Mouse (Mus musculus) embryonic facial prominence, embryonic 15.5 days (tissue): ENCODE data around the gene Fmod. TPM values are rescaled to one million over a fixed set of nuclear protein-coding genes. Genes with fewer than 3 reads are reported as not detected.

ENCODE experiments used
- ATAC-seq: fragments of 200-750 bp; cut with Nextera tagmentation; 2 replicates; pipeline ENCODE4 v1.8.0; 2017; ENCODE audit warnings: low read depth, moderate TSS enrichment; ENCODE audit not compliant: insufficient number of reproducible peaks, low FRiP score, low TSS enrichment
- H3K27ac ChIP-seq: fragments of 300-500 bp; sonication (generic); replicated peaks from 2 replicates; pipeline ENCODE4 v1.5.1; 2015; ENCODE audit warnings: mild to moderate bottlenecking, inconsistent platforms
- H3K27me3 ChIP-seq: fragments of 300-500 bp; sonication (generic); 2 replicates; pipeline ENCODE4 v1.6.1; 2015; ENCODE audit warnings: inconsistent platforms
- H3K36me3 ChIP-seq: fragments of 300-500 bp; sonication (generic); 2 replicates; pipeline ENCODE4 v1.6.1; 2015; ENCODE audit warnings: mild to moderate bottlenecking, inconsistent platforms
- H3K4me1 ChIP-seq: fragments of 300-500 bp; sonication (generic); 2 replicates; pipeline ENCODE4 v1.6.1; 2015; ENCODE audit warnings: inconsistent platforms
- H3K4me2 ChIP-seq: fragments of 300-500 bp; sonication (generic); replicated peaks from 2 replicates; pipeline ENCODE4 v1.6.1; 2015; ENCODE audit warnings: mild to moderate bottlenecking, inconsistent platforms
- H3K4me3 ChIP-seq: fragments of 300-500 bp; sonication (generic); replicated peaks from 2 replicates; pipeline ENCODE4 v1.5.1; 2015; ENCODE audit warnings: mild to moderate bottlenecking, inconsistent platforms
- H3K9ac ChIP-seq: fragments of 300-500 bp; sonication (generic); 2 replicates; pipeline ENCODE4 v1.6.1; 2015; ENCODE audit warnings: inconsistent platforms
- H3K9me3 ChIP-seq: fragments of 300-500 bp; sonication (generic); replicated peaks from 2 replicates; pipeline ENCODE4 v1.6.1; 2016; ENCODE audit warnings: inconsistent platforms
- WGBS: fragments of 180-500 bp; shearing (Covaris S2); methylation state at CpG from one replicate; pipeline ENCODE4 v1.1.7; 2015; 5-methylcytosine and 5-hydroxymethylcytosine counted together
- polyA plus RNA-seq: library from polyadenylated mRNA; unstranded; fragments of >200 nt; fragmentation: Nextera tagmentation; extraction: Ambion mirVana; gene quantifications from 2 replicates; pipeline ENCODE4 v1.2.1, GENCODE M21; 2015

Gene Fmod
- polyA plus RNA-seq, 1 experiment from 2014 or later, result 30.8 TPM

DNA sequence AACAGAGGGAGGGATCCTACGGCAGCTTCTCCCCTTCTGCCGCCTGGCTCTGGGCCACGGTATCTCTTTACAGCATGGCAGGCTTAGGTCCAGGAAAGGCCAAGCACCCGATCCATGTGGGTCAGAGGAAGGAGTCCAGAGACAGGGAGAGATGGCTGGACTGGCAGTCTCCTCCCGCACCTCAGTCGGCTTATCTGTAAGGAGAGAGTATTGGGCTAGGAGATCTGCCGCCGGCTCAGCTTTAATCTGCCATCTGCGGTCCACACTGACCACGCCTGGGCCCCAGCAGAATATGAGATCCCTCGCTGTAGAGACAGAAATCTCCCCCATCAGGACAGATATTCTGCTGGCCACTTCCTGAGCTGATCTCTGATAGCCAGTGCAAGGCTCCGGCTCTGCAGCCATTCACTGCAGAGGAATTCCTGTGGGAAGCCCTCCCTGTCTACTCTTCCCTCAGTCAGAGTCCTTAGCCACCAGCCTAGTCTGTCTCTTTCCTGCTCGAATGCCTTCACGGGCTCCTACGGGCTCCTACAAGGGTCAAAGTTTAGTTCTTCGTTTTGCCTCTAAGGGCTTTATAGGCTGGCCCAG, 49.9 kb downstream of the Fmod start:
- no peak overlapping the region for H3K9ac ChIP-seq
- H3K4me1 ChIP-seq, result peaks cover 20% of the 10 kb centered on the region
- 52% methylated on average over 16 of the region's 16 CpGs for WGBS
- H3K4me2 ChIP-seq, result no peak overlapping the region
- no peaks in the 10 kb centered on the region for H3K27me3 ChIP-seq
- no peaks in the 10 kb centered on the region for H3K9me3 ChIP-seq
- H3K36me3 ChIP-seq, result no peaks in the 10 kb centered on the region
- no peak overlapping the region for H3K4me3 ChIP-seq
- H3K27ac ChIP-seq, result no peak overlapping the region
- no peak for ATAC-seq

DNA sequence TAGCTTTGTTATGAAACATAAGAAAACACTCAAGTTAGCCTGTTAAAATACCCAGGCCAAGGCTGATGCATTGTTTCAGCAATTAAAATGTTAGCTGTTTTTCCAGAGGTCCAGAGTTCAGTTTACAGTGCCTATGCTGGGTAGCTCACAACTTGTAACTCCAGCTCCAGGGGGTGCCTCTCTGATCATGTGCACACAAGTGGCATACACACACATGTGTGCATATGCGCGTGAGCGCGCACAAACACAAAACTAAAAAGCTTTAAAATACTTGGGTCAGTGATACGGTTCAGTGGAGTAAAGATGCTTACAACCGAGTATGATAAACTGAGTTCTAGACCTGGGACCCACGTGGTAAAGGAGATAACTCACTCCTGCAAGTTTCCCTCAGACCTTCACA, 52.0 kb downstream of the Fmod start:
- no peak overlapping the region for H3K27ac ChIP-seq
- no peak for ATAC-seq
- no peak overlapping the region for H3K4me3 ChIP-seq
- no peaks in the 10 kb centered on the region for H3K27me3 ChIP-seq
- H3K36me3 ChIP-seq, result no peaks in the 10 kb centered on the region
- H3K4me2 ChIP-seq, result no peak overlapping the region
- peaks cover 29% of the 10 kb centered on the region for H3K4me1 ChIP-seq
- WGBS, result 89% methylated on average over 7 of the region's 7 CpGs
- H3K9ac ChIP-seq, result no peak overlapping the region
- no peaks in the 10 kb centered on the region for H3K9me3 ChIP-seq

DNA sequence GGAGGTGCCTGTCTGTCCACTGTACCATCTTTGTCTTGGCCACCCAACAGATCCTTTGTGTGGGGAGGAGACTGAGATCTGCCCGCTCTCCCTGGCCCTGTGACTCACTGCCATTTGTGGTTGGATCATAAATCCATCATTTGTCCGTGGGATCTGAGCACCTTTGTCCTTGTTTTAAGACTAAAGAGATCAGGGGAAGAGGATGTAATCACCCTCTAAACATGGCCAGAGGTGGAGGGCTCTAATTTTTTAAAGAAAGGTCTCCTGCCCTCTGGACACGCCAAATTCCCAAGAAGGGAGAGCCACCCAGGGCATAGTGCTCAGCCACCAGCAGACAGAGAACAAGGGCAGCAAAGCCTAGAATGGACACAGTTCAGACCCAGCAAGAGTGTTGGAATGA, 54.8 kb downstream of the Fmod start:
- no peaks in the 10 kb centered on the region for H3K27me3 ChIP-seq
- peak overlapping the region; percentile 89; the same call in 1 of the 2 replicates for H3K27ac ChIP-seq
- no peak overlapping the region for H3K9ac ChIP-seq
- peaks cover 48% of the 10 kb centered on the region for H3K4me1 ChIP-seq
- 83% methylated on average over 3 of the region's 3 CpGs for WGBS
- H3K4me2 ChIP-seq, result no peak overlapping the region
- H3K4me3 ChIP-seq, result no peak overlapping the region
- no peaks in the 10 kb centered on the region for H3K9me3 ChIP-seq
- no peak for ATAC-seq
- H3K36me3 ChIP-seq, result no peaks in the 10 kb centered on the region

DNA sequence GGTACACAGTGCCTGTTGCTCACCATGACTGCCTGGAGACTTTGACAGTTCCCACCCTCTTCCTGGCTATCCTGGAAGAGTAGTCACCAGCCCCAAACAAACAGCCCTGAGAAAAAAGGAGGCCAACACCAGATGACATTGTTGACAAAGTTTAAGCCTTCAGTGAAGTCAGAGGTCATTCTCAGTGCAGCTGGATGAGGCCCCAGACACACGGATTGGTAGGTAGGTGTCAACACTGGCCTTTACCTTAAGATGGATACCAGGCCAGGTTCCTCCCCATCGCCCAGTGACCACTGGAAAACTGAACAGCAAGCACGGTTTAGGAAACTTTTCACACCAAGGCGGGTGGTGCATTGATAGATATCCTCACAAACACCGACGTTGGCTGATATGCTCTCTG, 55.3 kb downstream of the Fmod start:
- ATAC-seq, result no peak
- Histone ChIP-seq H3K9me3 (no peaks in the 10 kb centered on the region), H3K4me1 (peaks cover 50% of the 10 kb centered on the region), H3K27ac (peak overlapping the region; percentile 89), H3K4me3 (peak overlapping the region; percentile 50), H3K9ac (0 out of 2 replicates have a peak overlapping the region, but pooled peaks have one; percentile 47), H3K27me3 (no peaks in the 10 kb centered on the region), H3K36me3 (no peaks in the 10 kb centered on the region), H3K4me2 (peak overlapping the region; percentile 82)
- 31% methylated on average over 6 of the region's 6 CpGs for WGBS

DNA sequence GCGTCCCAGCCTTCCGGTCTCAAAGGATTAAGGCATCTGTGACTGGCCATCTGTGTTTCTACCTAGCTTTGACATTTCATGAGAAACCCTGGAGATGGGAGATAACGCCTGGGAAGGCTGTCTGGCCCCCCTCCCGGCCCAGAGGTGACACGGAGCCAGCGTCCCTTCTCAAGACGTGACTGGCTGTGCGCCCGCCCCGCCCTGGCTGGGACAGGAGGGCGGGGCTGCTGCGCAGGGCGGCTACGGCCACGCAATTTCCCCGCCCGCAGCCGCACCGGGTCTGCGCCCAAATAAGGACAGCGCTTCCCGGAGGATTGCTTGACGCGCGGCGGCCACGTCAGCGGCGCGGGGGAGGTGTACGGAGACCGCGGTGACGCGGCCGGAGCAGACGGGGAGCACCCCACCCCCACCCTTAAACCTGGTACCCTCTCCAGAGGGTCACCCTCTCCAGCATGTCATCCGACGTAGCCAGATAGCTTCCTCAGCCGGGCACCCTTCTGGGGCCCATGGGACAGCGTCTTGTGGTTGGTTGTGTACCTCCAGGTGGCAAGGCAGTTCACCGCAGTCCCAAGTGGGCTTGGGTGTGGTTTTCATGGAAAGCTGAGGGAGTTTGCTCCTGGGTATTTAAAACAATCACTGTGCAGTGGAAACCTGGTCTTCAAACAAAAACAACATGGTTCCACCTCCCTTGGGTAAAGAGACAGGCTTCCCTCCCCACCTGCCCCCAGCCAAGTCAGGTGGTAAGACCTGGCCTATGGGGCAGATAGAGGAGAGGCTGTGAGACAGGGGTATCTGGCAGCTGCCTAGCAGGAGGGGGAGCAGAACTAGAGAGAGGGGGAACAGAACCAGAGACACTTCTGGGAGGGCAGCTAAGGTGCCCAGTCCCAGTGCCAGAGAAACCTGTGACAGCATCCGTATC, 56.1 kb downstream of the Fmod start:
- Histone ChIP-seq H3K9me3 (no peaks in the 10 kb centered on the region), H3K4me3 (peak overlapping the region; percentile 50), H3K27ac (peak overlapping the region; percentile 89), H3K9ac (peak overlapping the region; percentile 47; the same call in 1 of the 2 replicates), H3K4me1 (peaks cover 58% of the 10 kb centered on the region), H3K4me2 (peak overlapping the region; percentile 82), H3K36me3 (no peaks in the 10 kb centered on the region), H3K27me3 (no peaks in the 10 kb centered on the region)
- ATAC-seq, result peak; percentile 91
- WGBS, result 2% methylated on average over 43 of the region's 43 CpGs

DNA sequence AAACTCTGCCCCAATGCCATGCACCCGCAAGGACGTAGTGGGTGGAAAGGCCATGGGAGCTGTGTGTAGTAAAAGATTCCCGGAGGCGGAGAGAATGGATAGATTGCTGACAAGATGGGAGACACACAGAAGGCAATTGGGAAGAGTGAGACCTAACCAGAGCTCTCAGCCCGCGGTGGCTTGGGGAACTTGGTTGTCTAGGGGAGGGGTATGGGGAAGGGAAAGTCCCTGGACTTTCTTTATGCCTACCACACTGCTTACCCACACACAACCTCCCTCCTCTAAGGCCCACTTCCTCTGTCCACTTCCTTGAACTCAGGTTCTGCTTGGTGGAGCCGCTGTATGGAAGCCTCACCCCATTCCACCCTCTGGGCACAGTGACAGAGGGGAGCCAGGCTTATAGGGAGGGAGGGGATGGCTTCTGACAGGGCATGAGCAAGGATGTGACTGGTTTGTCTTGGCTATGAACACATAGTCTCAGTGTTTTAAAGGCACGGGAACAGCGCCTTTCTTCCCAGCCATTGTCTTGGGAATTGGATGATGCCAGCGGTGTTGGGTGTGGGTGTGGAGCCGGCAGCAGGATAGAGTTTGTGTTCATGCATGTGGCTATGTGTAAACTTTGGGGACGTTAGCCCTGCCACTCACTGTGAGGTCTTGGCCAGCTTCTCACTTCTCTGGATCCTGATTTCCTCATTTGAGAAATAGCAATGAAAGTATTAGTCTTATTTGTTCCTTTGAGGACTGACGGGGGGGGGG, 56.9 kb downstream of the Fmod start:
- Histone ChIP-seq H3K4me2 (peak overlapping the region; percentile 82), H3K27ac (peak overlapping the region; percentile 89), H3K36me3 (no peaks in the 10 kb centered on the region), H3K4me3 (0 out of 2 replicates have a peak overlapping the region, but pooled peaks have one; percentile 50), H3K27me3 (no peaks in the 10 kb centered on the region), H3K9me3 (no peaks in the 10 kb centered on the region), H3K4me1 (peaks cover 66% of the 10 kb centered on the region), H3K9ac (no peak overlapping the region)
- 56% methylated on average over 13 of the region's 13 CpGs for WGBS
- no peak for ATAC-seq

DNA sequence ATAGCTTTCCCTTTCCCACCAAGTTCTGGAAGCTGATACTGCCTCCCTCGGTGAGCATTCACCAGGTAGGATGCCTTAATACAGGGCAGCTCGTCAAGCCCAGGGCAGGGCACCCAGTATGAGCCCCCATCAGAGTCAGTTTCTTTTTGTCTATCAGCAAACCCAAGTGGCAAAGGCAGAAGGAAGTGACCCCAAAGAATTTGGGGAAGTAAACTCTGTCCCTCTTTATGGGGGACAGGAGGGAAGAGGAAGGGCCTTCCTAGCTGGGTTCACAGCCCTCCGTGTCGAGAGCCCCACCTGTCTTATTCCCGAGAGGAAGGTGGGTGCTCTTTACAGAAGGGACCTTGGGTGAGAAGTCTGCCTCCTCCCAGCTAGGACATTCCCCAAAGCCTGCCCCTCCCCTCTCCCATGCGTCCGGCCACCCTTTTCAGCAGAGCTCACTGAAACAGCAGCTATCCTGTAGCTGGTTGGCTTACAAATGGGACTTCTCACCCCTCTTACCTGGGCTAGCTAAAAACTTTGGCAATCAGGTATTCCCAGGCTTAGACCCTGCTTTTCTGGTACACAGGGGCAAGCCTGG, 58.1 kb downstream of the Fmod start:
- peak overlapping the region; percentile 89; the same call in 1 of the 2 replicates for H3K27ac ChIP-seq
- no peak for ATAC-seq
- H3K4me3 ChIP-seq, result no peak overlapping the region
- H3K36me3 ChIP-seq, result no peaks in the 10 kb centered on the region
- H3K9ac ChIP-seq, result no peak overlapping the region
- no peaks in the 10 kb centered on the region for H3K9me3 ChIP-seq
- peaks cover 74% of the 10 kb centered on the region for H3K4me1 ChIP-seq
- H3K27me3 ChIP-seq, result no peaks in the 10 kb centered on the region
- H3K4me2 ChIP-seq, result no peak overlapping the region
- 57% methylated on average over 7 of the region's 7 CpGs for WGBS

DNA sequence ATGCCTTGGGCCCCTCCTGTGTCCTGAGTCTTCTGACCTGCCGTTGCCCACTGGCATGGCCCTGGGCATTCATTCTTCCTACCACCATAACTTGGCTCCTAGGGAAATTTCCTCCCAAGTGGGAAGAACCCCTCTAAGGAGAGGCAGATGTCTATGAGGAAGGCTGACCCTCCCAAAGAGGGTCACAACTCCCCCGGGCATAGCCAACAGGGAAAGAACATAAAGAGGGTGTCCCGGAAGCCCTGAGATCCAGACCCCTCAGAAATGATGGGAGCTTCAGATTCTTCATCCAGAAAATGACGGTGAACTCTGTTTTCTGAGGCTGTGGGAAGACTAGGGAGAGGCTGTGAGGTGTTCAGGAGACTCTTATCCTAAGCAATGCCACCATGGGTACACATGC, 58.7 kb downstream of the Fmod start:
- H3K36me3 ChIP-seq, result no peaks in the 10 kb centered on the region
- H3K27ac ChIP-seq, result peak overlapping the region; percentile 88
- H3K9me3 ChIP-seq, result no peaks in the 10 kb centered on the region
- no peak for ATAC-seq
- no peak overlapping the region for H3K4me3 ChIP-seq
- no peak overlapping the region for H3K4me2 ChIP-seq
- 75% methylated on average over 4 of the region's 4 CpGs for WGBS
- H3K4me1 ChIP-seq, result peaks cover 80% of the 10 kb centered on the region
- no peaks in the 10 kb centered on the region for H3K27me3 ChIP-seq
- no peak overlapping the region for H3K9ac ChIP-seq

DNA sequence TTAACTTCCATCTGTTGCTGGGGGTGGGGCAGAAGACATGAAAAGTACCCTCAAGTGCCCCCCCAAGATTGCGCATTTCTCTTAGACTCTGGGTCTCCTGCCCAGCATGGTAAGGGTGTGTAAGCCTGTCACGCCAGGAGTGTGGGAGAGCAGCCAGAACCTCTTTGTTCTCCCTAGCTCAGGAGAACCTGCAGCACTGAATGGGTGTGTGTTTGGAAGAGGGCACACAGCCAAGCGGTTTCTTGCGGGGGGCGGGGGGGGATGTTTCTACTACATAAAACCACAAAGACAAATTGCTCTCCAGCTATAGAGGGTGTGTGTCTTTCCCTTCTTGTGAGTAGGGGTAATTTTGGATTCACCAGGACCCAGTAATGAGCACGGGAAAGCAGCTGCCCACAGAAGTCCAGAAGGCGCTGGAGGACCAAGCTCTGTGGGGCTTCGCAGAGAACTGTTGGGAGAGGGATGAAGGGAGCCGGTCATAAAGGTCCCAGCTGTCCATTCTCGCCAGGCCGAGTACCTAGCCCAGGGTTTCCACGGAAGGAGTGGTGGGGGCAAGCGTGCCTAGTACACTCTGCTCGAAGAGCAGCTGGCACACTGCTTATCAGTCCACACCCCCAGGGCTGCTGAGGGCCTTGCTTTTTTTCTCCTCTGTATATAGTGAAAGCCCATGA, 59.3 kb downstream of the Fmod start:
- peak; percentile 7 for ATAC-seq
- H3K4me2 ChIP-seq, result no peak overlapping the region; the same call in 1 of the 2 replicates
- H3K4me1 ChIP-seq, result peaks cover 84% of the 10 kb centered on the region
- H3K9ac ChIP-seq, result 0 out of 2 replicates have a peak overlapping the region, but pooled peaks have one; percentile 9
- no peaks in the 10 kb centered on the region for H3K27me3 ChIP-seq
- no peak overlapping the region for H3K4me3 ChIP-seq
- H3K27ac ChIP-seq, result peak overlapping the region; percentile 88
- WGBS, result 40% methylated on average over 14 of the region's 14 CpGs
- H3K9me3 ChIP-seq, result no peaks in the 10 kb centered on the region
- H3K36me3 ChIP-seq, result no peaks in the 10 kb centered on the region

DNA sequence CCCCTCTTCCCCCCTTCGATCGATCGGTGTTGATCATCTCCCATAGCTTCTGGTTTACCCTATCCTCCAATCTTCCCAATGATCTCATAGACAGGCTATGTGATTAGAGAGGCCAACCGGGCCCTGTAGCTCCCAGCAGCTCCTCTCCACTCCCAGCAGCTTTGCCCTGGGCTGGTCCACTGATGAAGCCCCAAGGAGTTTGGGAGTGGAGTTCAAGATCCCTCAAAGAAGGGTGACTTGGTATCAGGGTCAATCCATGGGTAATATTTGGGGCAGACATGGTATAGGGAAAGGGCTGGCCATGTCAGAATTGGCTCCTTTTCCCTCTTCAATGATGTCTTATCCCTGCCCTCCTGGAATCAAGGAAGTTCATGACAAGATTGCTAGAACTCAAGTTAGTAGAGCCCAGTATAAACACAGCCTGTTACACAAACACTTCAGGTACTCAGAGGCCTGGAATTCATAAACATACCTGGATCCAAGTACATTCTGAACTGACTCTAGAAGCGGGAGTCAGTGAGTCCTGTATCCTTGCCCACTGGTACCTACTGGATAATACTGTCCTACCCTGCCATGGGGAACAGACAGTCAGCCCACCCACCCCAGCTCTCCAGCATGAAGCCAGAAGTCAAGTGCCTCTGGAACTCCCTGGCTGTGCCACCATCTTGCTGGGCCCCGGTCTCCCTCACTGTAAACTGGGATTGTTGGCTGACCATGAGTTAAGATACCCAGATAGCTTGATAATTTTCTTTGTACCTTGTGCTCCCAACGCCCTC, 60.2 kb downstream of the Fmod start:
- H3K27me3 ChIP-seq, result no peaks in the 10 kb centered on the region
- no peak overlapping the region for H3K4me2 ChIP-seq
- H3K9me3 ChIP-seq, result no peaks in the 10 kb centered on the region
- no peaks in the 10 kb centered on the region for H3K36me3 ChIP-seq
- H3K4me1 ChIP-seq, result peaks cover 83% of the 10 kb centered on the region
- no peak overlapping the region for H3K9ac ChIP-seq
- no peak for ATAC-seq
- peak overlapping the region; percentile 88 for H3K27ac ChIP-seq
- H3K4me3 ChIP-seq, result no peak overlapping the region
- WGBS, result 90% methylated on average over 7 of the region's 7 CpGs
